Mouse (Mus musculus) embryonic fibroblast, embryonic 13.5 days (primary cell): ENCODE measurements around the gene D5Ertd577e. TPM values are rescaled to one million over a fixed set of nuclear protein-coding genes. Genes with fewer than 3 reads are reported as not detected.
"Not testable (repeated sequence)": the region's sequence is repeated elsewhere in the genome, so short reads cannot be mapped to it uniquely, and the experiment has no call there.

Source experiments
- H3K27ac ChIP-seq: 2 replicates; pipeline ENCODE4 v1.5.1; 2012; ENCODE audit warnings: low read length, control low read depth, inconsistent platforms; ENCODE audit not compliant: insufficient read depth
- H3K4me1 ChIP-seq: 2 replicates; pipeline ENCODE4 v1.6.1; 2011; ENCODE audit warnings: low read length; ENCODE audit not compliant: control insufficient read depth, insufficient read depth
- H3K4me3 ChIP-seq: 2 replicates; pipeline ENCODE4 v1.5.1; 2011; ENCODE audit warnings: mild to moderate bottlenecking, control low read depth, low read length; ENCODE audit not compliant: insufficient read depth
- polyA plus RNA-seq: library from polyadenylated mRNA; stranded (reverse); fragments of >200 nt; gene quantifications from 2 replicates; pipeline ENCODE4 v1.2.4, GENCODE M21; 2011; ENCODE audit warnings: low read depth; ENCODE audit not compliant: missing spikeins, insufficient read length

Gene D5Ertd577e
- polyA plus RNA-seq, result not detected in 2 replicates

DNA sequence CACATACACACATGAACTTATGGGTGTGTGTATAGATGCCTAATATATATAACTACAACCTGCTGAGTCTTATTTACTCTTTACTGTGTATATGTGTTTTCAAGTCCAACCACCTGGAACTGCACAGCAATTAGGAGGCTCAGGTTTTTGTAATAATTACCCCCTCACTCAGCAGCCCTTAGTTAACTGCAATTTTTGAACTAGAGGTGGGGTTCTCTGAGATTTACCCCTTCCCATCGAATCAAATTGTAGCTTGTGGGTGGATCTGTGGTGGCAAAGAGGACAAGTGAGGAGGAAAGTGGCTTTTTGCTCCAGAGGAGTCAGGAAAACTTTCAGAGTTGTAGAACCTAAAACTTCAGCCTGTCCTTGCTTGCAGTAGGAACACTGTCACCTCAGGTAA is at the start of gene D5Ertd577e:
Gene D5Ertd577e, plus strand, starts transcription at position 301 of the 400 bp plus-strand sequence.
- H3K4me1 ChIP-seq, H3K27ac ChIP-seq, H3K4me3 ChIP-seq: not testable (repeated sequence)

DNA sequence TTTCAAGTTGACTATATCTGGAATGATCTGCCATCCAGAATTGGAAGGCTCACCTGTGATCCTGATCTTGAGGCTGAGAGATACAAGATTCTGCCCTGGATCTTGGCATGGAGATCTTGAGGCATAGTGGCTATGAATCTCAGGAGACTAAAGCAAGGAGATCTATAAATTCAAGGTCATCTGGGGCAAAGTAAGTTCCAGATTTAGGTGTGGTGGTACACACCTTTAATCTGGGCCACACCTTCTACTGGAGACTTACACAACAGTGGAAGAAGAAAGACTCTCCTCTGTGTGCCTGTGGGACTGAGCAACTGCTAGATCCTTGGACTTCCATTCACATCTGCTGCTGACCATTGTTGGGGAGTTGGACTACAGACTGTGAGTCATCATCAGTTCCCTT is 53.9 kb downstream of the D5Ertd577e start, which contains the start of gene Gm3286:
Gene Gm3286, plus strand, starts transcription at position 301 of the 400 bp plus-strand sequence.
- H3K4me3 ChIP-seq, H3K27ac ChIP-seq: not testable (repeated sequence)

More for the DNA sequence above, 53.9 kb downstream of the D5Ertd577e start, which contains the start of gene Gm3286:
- H3K4me1 ChIP-seq, result not testable (repeated sequence)

Other genes starting within 250 kb of the D5Ertd577e start
- gene Gm10424, start 184.0 kb upstream of the D5Ertd577e start, polyA plus RNA-seq, result not detected in 2 replicates
- gene Gm3259, start 150.9 kb upstream of the D5Ertd577e start, polyA plus RNA-seq, result not detected in 2 replicates
- gene Gm3286, start 54.0 kb downstream of the D5Ertd577e start, polyA plus RNA-seq, result not detected in 2 replicates
- not detected in 2 replicates for gene Gm7971, start 138.1 kb downstream of the D5Ertd577e start, polyA plus RNA-seq